Mouse (Mus musculus) G1E (cell line): ENCODE data around the gene Vangl2.

ENCODE experiments used
- GATA1 ChIP-seq: IDR thresholded peaks from 2 replicates; pipeline ENCODE4 v1.6.1; 2012; ENCODE audit warnings: borderline replicate concordance, low read length, inconsistent platforms, mixed read lengths
- GATA2 ChIP-seq: IDR thresholded peaks from 2 replicates; pipeline ENCODE4 v1.6.1; 2012; ENCODE audit warnings: low read depth, low read length, inconsistent platforms, borderline replicate concordance
- POLR2AphosphoS5 ChIP-seq: IDR thresholded peaks from 2 replicates; pipeline ENCODE4 v1.6.1; 2012; ENCODE audit warnings: low read depth, low read length, inconsistent platforms; ENCODE audit not compliant: insufficient replicate concordance

DNA sequence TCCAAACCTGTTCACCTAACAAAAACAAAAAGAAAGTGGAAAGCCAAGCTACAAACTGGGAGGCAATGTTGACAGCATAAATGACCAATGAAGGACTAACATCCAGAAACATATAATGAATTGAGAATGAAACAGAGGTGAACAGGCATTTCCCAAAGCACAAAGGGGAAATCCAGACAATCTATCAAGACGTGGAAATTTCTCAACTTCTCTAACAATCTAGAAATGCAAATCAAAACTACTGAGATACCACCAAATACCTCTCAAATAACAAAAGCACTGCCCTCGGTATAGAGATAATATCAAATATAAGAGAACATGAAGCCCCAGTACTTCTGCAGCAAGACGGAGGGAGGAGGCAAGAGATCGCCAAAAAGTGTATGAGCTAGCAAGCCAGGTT, 45.5 kb downstream of the Vangl2 start:
- TF ChIP-seq GATA1 (no peak), GATA2 (no peak), POLR2AphosphoS5 (no peak)
